Mouse (Mus musculus) megakaryocyte progenitor cell, adult 5-6 weeks (primary cell): Measurements from ENCODE around the gene Gm9195. TPM values are rescaled to one million over a fixed set of nuclear protein-coding genes. Genes with fewer than 3 reads are reported as not detected.

ENCODE experiments used
- ATAC-seq: replicated peaks from 2 replicates; pipeline ENCODE4 v1.8.0; 2016; ENCODE audit warnings: mild to moderate bottlenecking, moderate TSS enrichment, inconsistent platforms; ENCODE audit not compliant: poor library complexity
- total RNA-seq, 2 experiments: library from RNA; stranded (forward) in 1 of 2; stranded (reverse) in 1 of 2; fragments of 157-497, 149-512 nt in 1 of 2; fragments of 200-1000 nt in 1 of 2; gene quantifications; 2 replicates each; pipeline versions ENCODE4 v1.2.3 to v1.2.4; 2015 to 2017

Gm9195 gene
- not detected in 2 replicates for total RNA-seq (2015)
- total RNA-seq (2017): not detected in 2 replicates

DNA sequence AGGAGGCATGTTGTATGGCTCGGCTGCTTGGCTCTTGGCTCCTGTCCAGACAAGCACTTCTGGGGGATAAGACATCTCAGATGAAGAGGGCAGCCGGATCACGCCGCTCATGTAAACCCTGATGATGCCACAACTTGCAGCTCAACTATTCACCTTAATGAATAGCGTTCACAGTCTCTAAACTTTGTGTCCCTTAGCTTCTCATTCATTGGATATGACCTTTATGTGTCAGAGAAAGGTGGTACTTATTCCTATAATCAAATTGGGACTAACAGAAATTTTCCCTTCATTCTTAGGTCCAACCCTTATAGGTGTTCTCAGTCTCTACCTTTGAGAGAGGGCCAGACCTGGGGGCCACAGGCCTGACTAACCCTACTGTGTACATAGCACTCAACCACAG lies at the start of gene Gm9195:
TSS of gene Gm9195 (minus strand) at position 101 of the 400 bp plus-strand sequence.
- no peak for ATAC-seq

DNA sequence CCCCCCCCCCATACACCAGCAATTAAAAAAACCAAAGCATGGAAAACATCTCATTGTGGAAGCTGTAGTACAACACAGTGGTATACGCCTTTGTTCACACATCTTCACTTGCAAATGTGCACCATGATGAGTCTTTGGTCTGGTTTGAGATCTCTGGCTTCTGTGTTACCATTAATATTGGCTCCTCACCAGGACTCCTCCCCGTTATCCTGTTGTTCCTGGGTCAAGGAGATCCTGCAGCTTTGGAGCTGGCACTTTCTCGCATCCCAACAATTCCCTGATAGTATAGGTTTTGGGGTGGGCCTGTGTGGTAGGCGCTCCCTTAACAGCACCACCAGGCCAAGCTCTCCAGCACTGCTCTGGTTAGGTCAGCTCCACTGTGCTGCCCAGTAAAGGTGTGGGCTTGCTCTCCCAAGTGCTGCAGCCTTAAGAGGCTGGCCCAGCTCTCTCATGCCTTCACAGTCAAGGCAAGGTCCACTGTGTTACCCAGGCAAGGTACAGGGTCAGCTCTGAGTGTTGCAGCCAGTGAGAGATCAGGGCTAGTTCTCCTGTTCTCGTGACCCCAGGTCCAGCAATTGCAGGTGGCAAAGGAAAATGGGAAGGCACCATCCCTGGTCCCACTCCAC lies 44.9 kb upstream of the Gm9195 start:
- no peak for ATAC-seq

DNA sequence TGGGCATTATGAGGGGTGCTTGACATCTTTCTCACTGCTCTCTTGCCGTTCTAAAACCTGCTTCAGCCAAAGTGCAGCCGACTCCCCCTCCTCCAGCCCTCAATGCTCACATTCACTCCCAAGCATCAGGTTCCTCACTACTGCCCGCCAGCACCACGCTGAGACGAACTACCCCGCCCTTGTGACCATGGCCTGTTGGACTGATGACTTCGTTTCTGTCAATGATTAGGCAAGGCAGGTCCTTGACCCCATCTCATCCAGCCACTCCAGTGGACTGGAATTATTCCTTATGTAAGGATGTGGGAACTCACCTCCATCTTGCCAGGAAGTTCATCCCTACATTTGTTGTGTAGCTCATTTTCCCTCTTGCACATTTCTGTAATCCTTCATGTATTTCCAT lies 42.2 kb upstream of the Gm9195 start:
- no peak for ATAC-seq

DNA sequence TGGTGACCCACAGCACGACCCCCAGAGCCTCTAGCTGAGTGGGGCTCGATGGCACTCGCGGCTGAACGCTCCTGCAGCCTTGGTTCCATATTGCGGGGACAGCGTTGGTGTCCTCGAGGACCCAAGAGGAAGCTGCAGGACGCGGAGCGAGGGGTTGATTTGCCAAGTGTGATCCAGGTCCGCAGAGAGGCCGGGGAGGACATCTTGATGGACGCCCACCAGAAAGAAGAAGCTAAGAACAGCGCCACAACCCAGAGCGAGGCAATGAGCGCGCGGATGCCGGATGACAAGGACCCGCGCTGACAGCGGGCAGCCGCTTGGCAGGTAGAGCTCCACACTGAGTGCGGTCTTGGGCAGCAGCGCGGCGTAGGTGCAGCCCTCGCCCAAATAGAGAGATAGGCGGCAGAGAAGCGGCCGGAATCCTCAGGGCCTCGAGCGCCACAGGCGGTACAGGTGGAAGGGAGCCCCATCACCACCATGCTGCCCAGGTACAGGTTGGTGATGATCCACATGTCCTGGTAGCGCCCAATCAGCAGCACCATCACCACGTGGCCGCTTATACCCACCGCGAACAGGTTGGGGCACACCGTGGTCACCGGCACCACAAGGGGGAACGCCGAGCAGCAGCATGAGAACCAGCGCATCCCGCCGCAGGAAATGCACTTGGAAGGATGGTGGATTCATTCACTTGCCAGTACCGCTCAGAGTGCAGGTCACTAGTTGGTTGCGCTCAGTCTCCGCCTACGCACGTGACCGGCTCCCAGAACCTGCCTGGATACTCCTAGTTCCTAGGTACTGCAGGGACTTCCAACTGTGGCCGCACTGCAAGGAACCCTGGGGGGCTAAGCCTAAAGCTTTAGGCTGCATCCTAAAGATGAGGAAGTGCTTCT lies 40.6 kb upstream of the Gm9195 start:
- peak; percentile 56 for ATAC-seq

DNA sequence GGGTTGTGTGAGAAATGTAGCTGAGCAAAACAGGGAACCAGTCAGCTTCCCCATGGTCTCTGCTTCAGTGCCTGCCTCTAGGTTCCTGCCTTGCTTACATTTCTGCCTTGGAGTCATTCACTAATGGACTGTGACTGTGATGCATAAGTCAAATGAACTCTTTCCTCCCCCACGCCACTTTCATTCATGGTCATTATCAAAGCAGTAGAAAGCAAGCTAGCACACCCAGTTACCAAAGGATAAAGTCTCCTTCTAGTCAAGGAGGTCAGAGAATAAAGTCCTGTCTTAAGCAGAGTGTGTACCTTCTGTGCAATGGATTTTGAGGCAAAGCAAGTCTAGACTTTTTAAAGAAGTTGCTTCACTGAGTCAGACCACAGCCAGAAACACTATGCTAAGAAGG lies 35.5 kb upstream of the Gm9195 start:
- ATAC-seq: no peak

DNA sequence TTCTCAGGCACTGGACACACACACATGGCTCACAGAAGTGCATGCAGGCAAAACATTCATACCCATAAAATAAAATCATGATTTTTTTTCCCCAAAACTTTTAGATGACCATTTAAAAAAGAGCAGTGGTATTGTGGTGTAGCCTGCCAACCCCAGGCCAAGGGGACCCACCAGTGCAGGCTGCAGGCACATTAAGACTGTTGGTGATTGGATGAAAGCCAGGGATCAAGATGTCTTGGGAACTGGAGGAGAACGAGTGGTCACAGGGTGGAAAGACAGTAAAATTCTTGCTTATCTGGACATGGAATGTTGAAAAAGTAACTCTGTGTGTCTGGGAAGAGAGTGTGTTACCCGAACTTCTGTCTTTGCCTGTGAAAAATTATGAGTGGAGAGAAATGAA lies 27.9 kb upstream of the Gm9195 start:
- no peak for ATAC-seq

DNA sequence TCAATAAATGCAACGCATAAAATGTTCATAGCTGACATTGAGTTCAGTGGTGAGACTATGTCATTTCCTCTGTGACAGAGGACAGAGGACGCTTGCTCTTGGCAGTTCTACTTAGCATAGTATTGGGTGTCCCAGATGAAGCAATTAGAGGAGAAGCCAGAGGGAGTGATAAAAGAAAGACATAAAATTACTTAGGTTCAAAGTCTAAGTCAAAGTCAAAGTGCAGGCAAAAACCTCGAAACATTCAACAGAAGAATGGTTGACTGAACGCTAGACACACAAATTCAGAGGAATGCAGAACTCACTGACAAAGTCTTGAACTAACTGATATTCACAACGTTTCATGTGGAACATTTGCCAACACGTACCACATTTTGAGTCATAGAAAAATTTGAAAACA lies 27.1 kb upstream of the Gm9195 start:
- ATAC-seq: no peak

DNA sequence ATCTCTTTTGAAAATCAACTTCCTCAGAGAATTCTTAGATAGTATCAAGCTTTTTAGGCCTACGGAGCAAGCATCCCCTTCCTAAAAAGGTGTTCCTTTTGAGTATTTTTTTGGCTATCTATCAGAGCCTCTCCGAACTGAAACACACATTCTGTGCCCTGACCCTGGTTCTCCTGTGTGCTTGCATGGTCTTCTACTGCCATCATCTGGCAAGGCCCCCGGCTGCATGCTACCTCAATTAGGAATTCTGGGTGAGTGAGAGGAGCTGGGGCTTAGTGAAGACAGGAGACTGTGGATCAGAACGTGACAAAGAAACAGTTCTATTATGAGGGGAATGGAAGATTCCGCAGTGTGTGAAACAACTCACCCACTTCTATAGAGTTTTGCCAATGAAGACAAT lies 24.7 kb upstream of the Gm9195 start:
- ATAC-seq: peak; percentile 55; the same call in 1 of the 2 replicates

DNA sequence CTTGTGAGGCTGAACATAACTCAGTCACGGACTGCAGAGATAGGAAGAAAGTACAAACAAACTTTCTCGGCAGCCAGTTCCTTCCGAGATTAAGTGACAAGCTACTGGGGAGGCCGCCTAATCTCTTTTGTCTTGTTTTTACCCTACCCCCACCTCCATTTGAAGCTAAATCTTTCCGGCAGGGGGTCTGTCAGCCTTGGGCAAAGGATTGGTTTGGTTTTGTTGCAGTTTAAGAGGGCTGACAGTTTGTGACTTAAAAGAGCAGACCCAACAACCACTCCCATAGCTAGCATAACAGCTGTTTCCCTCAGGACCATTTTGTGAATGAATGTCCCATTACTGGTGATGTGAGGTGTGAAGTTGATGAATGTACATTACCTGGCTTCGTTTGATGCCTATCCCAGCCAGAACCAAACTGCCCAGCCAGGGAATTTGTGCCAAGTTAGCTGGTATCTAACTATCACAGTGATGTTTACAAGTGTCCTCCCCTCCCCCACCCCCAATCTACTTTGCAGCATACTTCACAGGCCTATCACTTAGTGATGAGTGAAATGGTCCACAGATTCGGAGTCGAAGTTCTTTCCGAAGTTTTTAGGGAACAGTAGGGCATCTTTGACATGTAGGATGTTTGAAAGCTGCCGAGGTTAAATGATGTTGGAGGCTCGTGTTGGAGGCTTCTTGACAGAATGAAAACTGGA lies 15.2 kb upstream of the Gm9195 start:
- no peak for ATAC-seq

DNA sequence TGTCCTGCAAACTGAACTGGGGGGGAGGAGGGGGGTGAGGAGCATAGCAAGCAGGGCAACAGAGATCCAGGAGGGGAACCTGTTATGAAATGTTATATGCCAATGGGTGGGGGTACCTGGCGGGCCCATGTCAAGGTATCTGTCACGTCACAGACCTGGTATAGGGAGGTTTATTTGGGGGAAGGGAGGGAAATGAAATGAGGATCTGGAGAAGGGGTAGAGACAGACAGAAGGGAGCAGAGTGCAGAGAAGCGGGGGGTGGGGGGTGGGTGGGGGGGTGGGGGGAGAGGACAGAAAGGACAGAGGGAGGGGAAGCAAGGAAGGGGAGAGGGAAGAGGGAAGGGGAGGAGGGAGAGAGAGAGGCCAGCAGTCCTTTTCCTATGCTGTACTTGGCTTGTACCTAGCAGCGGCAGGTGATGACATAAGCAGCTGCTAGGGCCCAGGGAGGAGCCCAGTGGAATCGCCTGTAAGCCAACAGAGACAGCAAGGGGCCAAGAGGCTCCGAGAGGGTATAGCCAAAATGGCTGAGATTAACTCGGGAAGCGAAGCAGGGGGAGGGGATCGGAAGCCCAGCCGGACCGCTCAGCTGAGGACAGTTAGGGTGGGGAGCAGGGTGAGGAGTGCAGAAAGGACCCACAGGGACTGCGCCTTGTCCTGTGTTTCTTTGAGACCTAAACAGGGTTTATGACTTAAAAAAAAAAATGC lies 14.5 kb upstream of the Gm9195 start:
- peak; percentile 23; the same call in 1 of the 2 replicates for ATAC-seq

DNA sequence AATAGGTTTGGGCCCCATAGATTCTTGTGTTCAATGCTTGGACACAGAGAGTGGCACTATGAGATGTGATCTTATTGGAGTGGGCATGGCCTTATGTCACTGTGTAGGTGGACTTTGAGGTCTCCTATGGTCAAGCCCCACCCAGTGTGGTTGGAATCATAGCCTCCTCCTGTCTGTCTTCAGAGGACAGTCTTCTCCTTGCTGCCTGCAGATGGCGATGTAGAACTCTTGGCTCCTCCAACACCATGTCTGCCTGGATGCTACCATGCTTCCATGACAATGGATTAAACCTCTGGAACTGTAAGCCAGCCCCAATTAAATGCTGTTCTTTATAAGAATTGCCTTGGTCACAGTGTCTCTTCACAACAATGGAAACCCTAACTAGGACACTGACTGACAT lies 13.3 kb upstream of the Gm9195 start:
- peak; percentile 46; the same call in 1 of the 2 replicates for ATAC-seq

DNA sequence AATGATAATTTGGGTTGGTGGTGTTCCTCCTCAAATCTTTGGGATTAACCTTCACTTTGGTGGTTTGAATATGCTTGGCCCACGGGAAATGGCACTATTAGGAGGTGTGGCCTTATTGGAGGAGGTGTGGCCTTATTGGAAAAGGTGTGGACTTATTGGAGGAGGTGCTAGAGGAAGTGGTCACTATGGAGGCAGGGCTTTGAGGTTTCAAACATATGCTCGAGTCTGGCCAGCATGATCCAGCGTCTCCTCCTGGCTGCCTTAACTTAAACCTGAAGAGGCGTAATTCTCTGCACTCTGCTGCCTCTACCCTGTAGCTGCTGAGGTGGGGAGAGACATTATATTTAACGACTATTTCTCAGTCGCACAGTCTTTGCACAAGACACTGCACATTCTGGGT lies 11.6 kb upstream of the Gm9195 start:
- no peak for ATAC-seq

DNA sequence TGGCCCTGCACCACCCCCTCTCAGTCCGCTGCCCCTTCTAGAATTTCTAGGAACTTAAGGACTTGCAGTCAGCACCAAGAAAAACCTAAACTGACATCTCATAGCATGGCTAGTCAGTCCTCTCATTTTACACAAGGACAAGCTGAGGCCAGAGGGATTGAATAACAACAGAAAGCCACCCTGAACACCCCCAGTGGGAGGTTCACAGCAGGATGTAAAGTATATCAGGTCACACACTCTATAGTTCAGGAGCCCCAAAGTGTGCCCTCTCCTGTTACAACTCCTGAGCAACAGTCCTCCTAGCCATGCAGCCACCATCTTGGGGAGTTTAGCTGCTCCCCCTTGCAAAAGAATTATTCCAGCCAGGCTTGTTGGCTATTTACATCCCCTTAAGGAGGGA lies 2.1 kb upstream of the Gm9195 start:
- ATAC-seq: no peak

DNA sequence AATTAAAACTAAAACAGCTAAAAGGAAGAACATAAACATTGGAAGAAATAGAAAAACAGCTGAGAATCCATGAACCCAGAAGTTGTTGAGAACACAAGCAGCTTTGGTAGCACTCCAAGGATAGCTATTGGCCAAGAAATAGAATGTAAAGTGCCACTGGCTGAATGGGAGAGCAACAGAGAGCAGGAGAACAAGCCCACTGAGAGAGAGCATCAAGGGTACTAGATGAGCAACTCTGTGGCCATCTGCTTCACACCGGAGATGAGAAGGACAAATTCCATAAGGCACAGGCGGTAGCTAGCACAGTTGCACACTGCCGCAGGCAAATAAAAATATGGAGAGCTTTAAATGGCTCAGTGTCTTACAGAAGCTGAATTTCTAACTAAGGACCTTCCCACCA lies 1.3 kb downstream of the Gm9195 start:
- no peak for ATAC-seq

DNA sequence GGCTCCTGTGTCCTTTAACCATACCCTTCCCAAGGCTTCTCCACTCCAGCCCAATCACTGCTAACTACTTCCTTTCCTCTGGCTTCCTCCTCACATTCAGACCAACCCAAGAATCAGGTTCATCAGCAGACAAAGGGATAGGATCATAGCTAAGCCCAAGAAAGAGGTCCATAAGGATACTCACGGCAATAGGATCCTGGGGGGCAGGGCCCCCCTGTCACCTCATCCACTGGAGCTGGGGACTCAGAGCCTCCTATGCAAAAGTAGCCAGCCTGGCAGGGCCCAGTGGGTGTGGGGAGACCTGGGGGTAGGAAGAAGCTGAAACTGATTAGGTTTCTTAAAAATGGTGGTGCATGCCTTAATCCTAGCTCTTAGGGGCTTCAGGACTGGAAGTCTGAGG lies 17.1 kb downstream of the Gm9195 start:
- no peak for ATAC-seq

DNA sequence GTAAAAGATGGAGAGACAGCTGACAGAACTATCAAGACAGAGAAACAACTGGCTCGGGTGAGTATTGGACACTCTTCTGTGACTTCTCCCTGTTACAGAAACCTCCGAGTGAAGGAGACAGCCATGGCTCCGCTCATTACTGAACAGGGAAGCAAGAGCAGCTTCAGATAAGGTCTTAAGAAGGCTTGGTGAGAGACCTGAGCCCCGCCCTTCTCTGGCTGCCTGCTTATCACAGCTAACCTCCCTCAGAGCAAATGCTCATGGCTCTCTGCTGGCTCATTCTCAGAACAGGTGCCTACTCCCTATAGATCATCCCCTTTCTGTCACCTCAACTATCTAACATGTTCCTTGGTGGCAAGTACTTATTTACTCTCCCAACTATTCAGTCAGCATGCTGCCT lies 23.2 kb downstream of the Gm9195 start:
- ATAC-seq: peak; percentile 69

DNA sequence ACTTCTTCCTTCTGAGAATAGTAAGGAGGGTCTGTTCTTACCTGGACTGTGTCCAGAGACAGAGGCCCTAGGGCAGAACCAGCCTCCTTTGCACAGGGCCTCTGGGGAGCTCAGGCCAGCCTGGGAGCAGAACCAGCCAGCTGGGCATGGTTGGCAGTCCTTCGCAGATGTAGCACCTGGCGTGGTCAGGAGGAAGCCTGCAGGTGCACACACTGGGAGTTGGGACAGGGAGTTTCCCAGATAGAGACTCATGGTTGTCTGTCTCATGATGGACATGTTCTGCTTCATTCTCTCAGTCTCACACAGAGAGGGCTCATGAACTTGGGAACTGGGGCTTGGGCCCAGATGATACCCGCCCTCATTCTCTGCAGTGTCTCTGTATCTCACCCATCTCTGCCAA lies 25.3 kb downstream of the Gm9195 start:
- no peak for ATAC-seq

DNA sequence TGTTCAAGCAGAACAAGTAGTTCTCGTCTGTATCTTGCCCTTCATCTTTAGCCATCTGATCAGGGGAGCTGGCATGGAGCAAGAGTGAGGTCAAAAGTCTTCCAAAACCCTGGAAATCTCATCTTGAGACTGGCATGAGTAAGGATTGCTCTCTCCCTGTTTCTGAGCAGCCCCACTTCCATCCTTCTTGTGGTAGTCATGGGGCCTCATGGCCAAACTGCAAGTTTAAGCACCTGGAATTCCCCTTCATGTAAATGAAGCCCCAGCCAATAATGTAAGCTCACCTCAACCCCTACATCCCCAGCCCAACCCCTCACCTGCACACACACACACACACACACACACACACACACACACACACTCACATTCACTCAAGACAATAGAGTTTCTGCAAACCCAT lies 30.0 kb downstream of the Gm9195 start:
- ATAC-seq: no peak

DNA sequence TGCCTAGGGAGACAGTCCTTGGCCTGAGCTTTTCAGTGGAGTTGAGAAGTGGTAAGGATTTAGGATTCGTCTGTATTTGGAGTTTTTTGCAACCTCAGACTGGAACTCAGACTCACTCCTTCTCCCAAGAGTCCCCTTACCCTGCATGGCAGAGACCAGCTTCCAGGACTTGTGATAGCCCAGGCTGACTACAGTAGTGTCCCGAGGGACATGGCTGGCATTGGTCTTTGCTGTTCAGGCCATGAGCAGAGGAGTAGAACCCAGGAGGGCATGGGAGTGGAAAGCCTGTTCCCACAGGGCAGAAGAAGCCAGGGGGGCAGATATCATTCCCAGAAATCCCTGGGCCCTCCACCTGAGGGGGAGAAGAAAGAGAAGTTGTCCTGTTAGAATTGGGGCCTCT lies 31.3 kb downstream of the Gm9195 start:
- ATAC-seq: no peak

DNA sequence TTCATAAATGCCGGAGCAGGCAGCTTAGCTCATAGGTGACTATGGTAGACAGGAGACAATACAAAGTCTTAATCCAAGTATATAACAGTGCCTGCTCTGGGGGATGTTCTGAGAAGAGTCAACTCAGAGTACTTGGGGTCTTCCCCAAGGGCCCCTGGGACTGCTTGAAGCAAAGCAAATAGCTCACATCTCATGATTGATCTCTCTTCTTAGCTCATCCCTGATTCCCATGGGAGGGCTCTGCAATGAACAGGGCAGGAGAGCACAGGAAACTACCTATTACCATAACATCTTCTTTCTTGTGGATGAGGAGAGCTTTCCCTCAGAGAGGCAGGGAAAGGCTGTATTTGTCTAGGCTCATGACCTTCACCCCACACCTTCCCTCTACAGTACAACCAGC lies 32.7 kb downstream of the Gm9195 start:
- no peak for ATAC-seq
